Mouse (Mus musculus) limb, embryonic 14.5 days (tissue): ENCODE data around the gene Asap3. TPM values are rescaled to one million over a fixed set of nuclear protein-coding genes. Genes with fewer than 3 reads are reported as not detected.

Source experiments
- ATAC-seq: fragments of 200-750 bp; cut with Nextera tagmentation; 2 replicates; pipeline ENCODE4 v1.8.0; 2017; ENCODE audit warnings: low read depth, moderate number of reproducible peaks, moderate TSS enrichment; ENCODE audit not compliant: low FRiP score
- DNase-seq: peaks from one replicate; pipeline ENCODE4 v3.0.0-alpha.2; 2015; ENCODE audit warnings: low spot score
- H3K27ac ChIP-seq: fragments of 300-500 bp; sonication (generic); replicated peaks from 2 replicates; pipeline ENCODE4 v1.5.1; 2014; ENCODE audit warnings: low read depth, mild to moderate bottlenecking, low read length, moderate library complexity, mixed read lengths
- H3K27me3 ChIP-seq: fragments of 300-500 bp; sonication (generic); 2 replicates; pipeline ENCODE4 v1.6.1; 2014; ENCODE audit warnings: low read length, mixed read lengths; ENCODE audit not compliant: control insufficient read depth, insufficient read depth
- H3K36me3 ChIP-seq: fragments of 300-500 bp; sonication (generic); 2 replicates; pipeline ENCODE4 v1.6.1; 2014; ENCODE audit warnings: mild to moderate bottlenecking, low read length, moderate library complexity, mixed read lengths; ENCODE audit not compliant: control insufficient read depth, insufficient read depth
- H3K4me1 ChIP-seq: fragments of 300-500 bp; sonication (generic); 2 replicates; pipeline ENCODE4 v1.6.1; 2014; ENCODE audit warnings: antibody characterized with exemption, low read length, mixed read lengths; ENCODE audit not compliant: control insufficient read depth, insufficient read depth
- H3K4me2 ChIP-seq: fragments of 300-500 bp; sonication (generic); replicated peaks from 2 replicates; pipeline ENCODE4 v1.6.1; 2014; ENCODE audit warnings: low read depth, mild to moderate bottlenecking, low read length, moderate library complexity; ENCODE audit not compliant: severe bottlenecking
- H3K4me3 ChIP-seq: fragments of 300-500 bp; sonication (generic); replicated peaks from 2 replicates; pipeline ENCODE4 v1.5.1; 2014; ENCODE audit warnings: low read length
- H3K9ac ChIP-seq: fragments of 300-500 bp; sonication (generic); 2 replicates; pipeline ENCODE4 v1.6.1; 2014; ENCODE audit warnings: mild to moderate bottlenecking, low read depth, low read length, moderate library complexity; ENCODE audit not compliant: severe bottlenecking
- H3K9me3 ChIP-seq: fragments of 300-500 bp; sonication (generic); 2 replicates; pipeline ENCODE4 v1.6.1; 2016; ENCODE audit warnings: low read length; ENCODE audit not compliant: control insufficient read depth
- POLR2A ChIP-seq: fragments of 200-500 bp; IDR thresholded peaks from 2 replicates; pipeline ENCODE4 v1.8.0; 2012; ENCODE audit warnings: inconsistent platforms, mild to moderate bottlenecking, moderate library complexity, borderline replicate concordance; ENCODE audit not compliant: insufficient read depth, insufficient read length; ENCODE audit errors: extremely low read depth
- WGBS: fragments of 180-500 bp; shearing (Covaris S2); extraction: QIAGEN DNeasy Blood & Tissue Kit; methylation state at CpG from one replicate; pipeline ENCODE4 v1.1.7; 2014; 5-methylcytosine and 5-hydroxymethylcytosine counted together
- polyA plus RNA-seq, 2 experiments: library from polyadenylated mRNA; depleted of rRNA in 1 of 2; stranded (reverse) in 1 of 2; unstranded in 1 of 2; fragments of >200 nt; fragmentation: Nextera tagmentation in 1 of 2; extraction: Ambion mirVana in 1 of 2; gene quantifications; 2 replicates each; pipeline versions ENCODE4 v1.2.1 to v1.2.3; 2012 to 2014

Asap3 gene
- polyA plus RNA-seq, 2 experiments, result 12.0 to 22.9 TPM

- no peak for TF ChIP-seq POLR2A
- no peaks in the 10 kb centered on the region for H3K27me3 ChIP-seq
- H3K36me3 ChIP-seq, result peaks cover 36% of the 10 kb centered on the region
- ATAC-seq (no peak), DNase-seq (no peak)
- no peak overlapping the region for H3K4me2 ChIP-seq
- H3K27ac ChIP-seq, result no peak overlapping the region
- H3K4me3 ChIP-seq, result no peak overlapping the region
- H3K4me1 ChIP-seq, result peaks cover 8% of the 10 kb centered on the region
- no peak overlapping the region for H3K9ac ChIP-seq
- no peaks in the 10 kb centered on the region for H3K9me3 ChIP-seq
- WGBS, result 76% methylated on average over 9 of the region's 9 CpGs
These were observed 20.8 kb upstream of the Asap3 start for GRCm38 (mm10) chr4:136185375-136185774.

GRCm38 (mm10) chr4:136186315-136186714 lies 19.9 kb upstream of the Asap3 start:
- WGBS, result 84% methylated on average over 8 of the region's 8 CpGs
- no peak overlapping the region for H3K9ac ChIP-seq
- no peak for TF ChIP-seq POLR2A
- DNase-seq (no peak), ATAC-seq (no peak)
- no peaks in the 10 kb centered on the region for H3K9me3 ChIP-seq
- H3K4me2 ChIP-seq, result no peak overlapping the region
- no peak overlapping the region for H3K4me3 ChIP-seq
- H3K27me3 ChIP-seq, result no peaks in the 10 kb centered on the region
- peaks cover 36% of the 10 kb centered on the region for H3K36me3 ChIP-seq
- no peaks in the 10 kb centered on the region; the same call in 1 of the 2 replicates for H3K4me1 ChIP-seq
- H3K27ac ChIP-seq, result no peak overlapping the region

GRCm38 (mm10) chr4:136186739-136187472 lies 19.3 kb upstream of the Asap3 start:
- H3K27me3 ChIP-seq, result no peaks in the 10 kb centered on the region
- H3K36me3 ChIP-seq, result peaks cover 36% of the 10 kb centered on the region
- DNase-seq (no peak), ATAC-seq (no peak)
- no peak overlapping the region for H3K27ac ChIP-seq
- TF ChIP-seq POLR2A, result no peak
- no peaks in the 10 kb centered on the region for H3K4me1 ChIP-seq
- H3K4me2 ChIP-seq, result no peak overlapping the region
- H3K4me3 ChIP-seq, result no peak overlapping the region
- H3K9ac ChIP-seq, result no peak overlapping the region
- H3K9me3 ChIP-seq, result no peaks in the 10 kb centered on the region
- WGBS, result 83% methylated on average over 23 of the region's 23 CpGs

GRCm38 (mm10) chr4:136188973-136189737 lies 17.0 kb upstream of the Asap3 start:
- H3K4me2 ChIP-seq, result no peak overlapping the region
- WGBS, result 84% methylated on average over 6 of the region's 6 CpGs
- DNase-seq (no peak), ATAC-seq (no peak)
- H3K9me3 ChIP-seq, result no peaks in the 10 kb centered on the region
- H3K27ac ChIP-seq, result no peak overlapping the region
- H3K27me3 ChIP-seq, result no peaks in the 10 kb centered on the region
- H3K4me3 ChIP-seq, result no peak overlapping the region
- H3K4me1 ChIP-seq, result no peaks in the 10 kb centered on the region
- no peak for TF ChIP-seq POLR2A
- no peak overlapping the region for H3K9ac ChIP-seq
- peaks cover 47% of the 10 kb centered on the region for H3K36me3 ChIP-seq

GRCm38 (mm10) chr4:136189912-136190311 lies 16.3 kb upstream of the Asap3 start:
- 83% methylated on average over 8 of the region's 8 CpGs for WGBS
- no peak for DNase-seq
- ATAC-seq, result no peak

More at GRCm38 (mm10) chr4:136189912-136190311, 16.3 kb upstream of the Asap3 start:
- Histone ChIP-seq H3K27ac (no peak overlapping the region), H3K27me3 (no peaks in the 10 kb centered on the region), H3K9me3 (no peaks in the 10 kb centered on the region), H3K4me2 (no peak overlapping the region), H3K36me3 (peaks cover 44% of the 10 kb centered on the region), H3K4me1 (no peaks in the 10 kb centered on the region), H3K4me3 (no peak overlapping the region), H3K9ac (no peak overlapping the region)
- no peak for TF ChIP-seq POLR2A
